8 mouse cellular contexts compared by ENCODE assay signal in the genomic region with DNA sequence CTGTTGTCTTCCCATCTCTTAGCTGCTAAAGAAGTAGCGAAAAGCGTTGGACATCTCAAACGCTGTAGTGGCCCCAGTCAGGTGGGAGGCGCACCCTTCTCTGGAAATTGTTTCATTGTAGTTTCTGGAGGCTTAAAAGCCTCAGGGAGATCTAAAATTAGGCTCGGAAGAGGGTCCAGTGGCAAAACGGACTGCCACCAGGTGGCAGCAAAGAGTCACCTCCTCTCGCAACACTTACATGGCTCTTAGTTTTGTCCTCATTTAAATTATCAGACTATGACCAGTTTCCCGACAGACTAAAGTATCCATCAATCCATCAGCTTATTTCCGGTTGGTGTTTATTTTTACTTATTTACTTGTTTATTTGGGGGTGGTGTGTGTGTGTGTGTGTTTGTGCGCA.
DNase-seq lines count a peak whose midpoint lies in the region; ATAC-seq lines count a peak whose summit lies in the region.

No protein-coding gene starts in this region.

- no peak overlapping the region for H3K9ac ChIP-seq in intestine, embryonic 14.5 days (ENCODE audit: low read length)
- H3K9ac ChIP-seq in intestine, embryonic 15.5 days, result no peak overlapping the region
- no peak overlapping the region for H3K9ac ChIP-seq in intestine, embryonic 16.5 days (ENCODE audit: low read depth, low read length)
- no peak overlapping the region for H3K9ac ChIP-seq in neural tube, embryonic 11.5 days (ENCODE audit: low read length)

- WGBS in intestine, embryonic 14.5 days, result 29% methylated on average over 10 of the region's 10 CpGs
- 26% methylated on average over 10 of the region's 10 CpGs for WGBS in intestine, embryonic 15.5 days
- WGBS in embryonic facial prominence, embryonic 10.5 days, result 26% methylated on average over 10 of the region's 10 CpGs
- WGBS in intestine, embryonic 16.5 days, result 25% methylated on average over 10 of the region's 10 CpGs
- 32% methylated on average over 10 of the region's 10 CpGs for WGBS in neural tube, embryonic 11.5 days

- no peaks in the 10 kb centered on the region for H3K4me1 ChIP-seq in intestine, embryonic 14.5 days (replicated peaks; ENCODE audit: control insufficient read depth, insufficient read depth, low read length)
- H3K4me1 ChIP-seq in intestine, embryonic 15.5 days (replicated peaks), result no peaks in the 10 kb centered on the region
- H3K4me1 ChIP-seq in embryonic facial prominence, embryonic 10.5 days, result peaks cover 8% of the 10 kb centered on the region; the same call in 1 of the 2 replicates
- no peaks in the 10 kb centered on the region for H3K4me1 ChIP-seq in intestine, embryonic 16.5 days (ENCODE audit: control insufficient read depth, insufficient read depth, low read length)
- no peaks in the 10 kb centered on the region for H3K4me1 ChIP-seq in neural tube, embryonic 11.5 days (ENCODE audit: control insufficient read depth, insufficient read depth, low read length)

- no peak overlapping the region for H3K4me3 ChIP-seq in intestine, embryonic 14.5 days (ENCODE audit: low read depth, low read length)
- H3K4me3 ChIP-seq in intestine, embryonic 15.5 days (replicated peaks), result no peak overlapping the region
- no peak overlapping the region for H3K4me3 ChIP-seq in embryonic facial prominence, embryonic 10.5 days
- H3K4me3 ChIP-seq in intestine, embryonic 16.5 days (ENCODE audit: low read length), result no peak overlapping the region
- no peak overlapping the region for H3K4me3 ChIP-seq in neural tube, embryonic 11.5 days (ENCODE audit: low read depth, low read length)

- no peak overlapping the region for H3K27ac ChIP-seq in intestine, embryonic 14.5 days (ENCODE audit: low read depth)
- no peak overlapping the region for H3K27ac ChIP-seq in intestine, embryonic 15.5 days
- no peak overlapping the region for H3K27ac ChIP-seq in embryonic facial prominence, embryonic 10.5 days (replicated peaks)
- H3K27ac ChIP-seq in intestine, embryonic 16.5 days (ENCODE audit: low read length), result no peak overlapping the region
- H3K27ac ChIP-seq in neural tube, embryonic 11.5 days (ENCODE audit: low read depth, low read length), result no peak overlapping the region

- no peaks in the 10 kb centered on the region for H3K9me3 ChIP-seq in intestine, embryonic 14.5 days (ENCODE audit: control insufficient read depth, low read length)
- no peaks in the 10 kb centered on the region for H3K9me3 ChIP-seq in intestine, embryonic 15.5 days
- H3K9me3 ChIP-seq in embryonic facial prominence, embryonic 10.5 days, result no peaks in the 10 kb centered on the region
- no peaks in the 10 kb centered on the region for H3K9me3 ChIP-seq in intestine, embryonic 16.5 days (ENCODE audit: control insufficient read depth, low read length)
- no peaks in the 10 kb centered on the region for H3K9me3 ChIP-seq in neural tube, embryonic 11.5 days (ENCODE audit: control insufficient read depth, low read length)

- no peaks in the 10 kb centered on the region for H3K27me3 ChIP-seq in intestine, embryonic 14.5 days (replicated peaks; ENCODE audit: control insufficient read depth, insufficient read depth, low read length)
- no peaks in the 10 kb centered on the region for H3K27me3 ChIP-seq in intestine, embryonic 15.5 days (replicated peaks)
- H3K27me3 ChIP-seq in embryonic facial prominence, embryonic 10.5 days (replicated peaks; ENCODE audit: low read depth, poor library complexity, severe bottlenecking), result no peaks in the 10 kb centered on the region
- H3K27me3 ChIP-seq in intestine, embryonic 16.5 days (replicated peaks; ENCODE audit: control insufficient read depth, insufficient read depth, low read length), result no peaks in the 10 kb centered on the region
- H3K27me3 ChIP-seq in neural tube, embryonic 11.5 days (ENCODE audit: control insufficient read depth, insufficient read depth, low read length), result no peaks in the 10 kb centered on the region

- H3K36me3 ChIP-seq in intestine, embryonic 14.5 days (ENCODE audit: control insufficient read depth, insufficient read depth, low read length), result no peaks in the 10 kb centered on the region
- H3K36me3 ChIP-seq in intestine, embryonic 15.5 days, result no peaks in the 10 kb centered on the region
- no peaks in the 10 kb centered on the region for H3K36me3 ChIP-seq in embryonic facial prominence, embryonic 10.5 days (replicated peaks)
- H3K36me3 ChIP-seq in intestine, embryonic 16.5 days (ENCODE audit: control insufficient read depth, insufficient read depth, low read length), result no peaks in the 10 kb centered on the region
- H3K36me3 ChIP-seq in neural tube, embryonic 11.5 days (ENCODE audit: control insufficient read depth, insufficient read depth, low read length), result no peaks in the 10 kb centered on the region

- 0 out of 2 replicates have a peak, but pooled peaks have one; percentile 62 for ATAC-seq in intestine, embryonic 14.5 days (replicated peaks; ENCODE audit: low FRiP score, low TSS enrichment, low read depth)
- ATAC-seq in intestine, embryonic 15.5 days, result no peak
- peak; percentile 36; the same call in 1 of the 2 replicates for ATAC-seq in intestine, embryonic 16.5 days
- ATAC-seq in neural tube, embryonic 11.5 days (ENCODE audit: insufficient read depth, low FRiP score, low TSS enrichment), result no peak

- peak; percentile 86 for DNase-seq in intestine, embryonic 14.5 days (ENCODE audit: low spot score)
- DNase-seq in adrenal gland, postnatal 36 days, result peak; percentile 57 to 71
- DNase-seq in embryonic facial prominence, embryonic 10.5 days (ENCODE audit: low spot score), result peak; percentile 73
- peak; percentile 80 to 84 for DNase-seq in left cerebral cortex, postnatal 14 days (ENCODE audit: low spot score in 2 of 2)
- peak; percentile 73 for DNase-seq in neural tube, embryonic 11.5 days (ENCODE audit: low spot score)
- peak; percentile 57 for DNase-seq in urinary bladder, postnatal 25 days (ENCODE audit: low spot score)

- intact Hi-C loops in left cerebral cortex, postnatal 14 days (cut with DNase I), result loop anchor here (2.0 to 5.0 kb wide), 2 partner anchors 193 to 261 kb away; no protein-coding TSS in a partner anchor

- no peak overlapping the region for H3K4me2 ChIP-seq in intestine, embryonic 14.5 days (ENCODE audit: low read length)
- H3K4me2 ChIP-seq in intestine, embryonic 15.5 days (replicated peaks), result no peak overlapping the region
- no peak overlapping the region for H3K4me2 ChIP-seq in intestine, embryonic 16.5 days (ENCODE audit: low read depth, low read length)
- no peak overlapping the region for H3K4me2 ChIP-seq in neural tube, embryonic 11.5 days (ENCODE audit: low read depth)

Comparison
In these comparisons a context has a peak if more than half of its experiments do, and no peak if none do; other contexts are left out.
1. ATAC-seq: peak in intestine, embryonic 14.5 days (single experiment) and intestine, embryonic 16.5 days (single experiment); none in intestine, embryonic 15.5 days (single experiment) and neural tube, embryonic 11.5 days (single experiment).
2. Peak in every context shown above with its lines, with median percentiles within 50 percentile points of each other: DNase-seq.